Mouse (Mus musculus) natural killer cell, adult 2 months (primary cell): ENCODE measurements at regions not wholly inside any gene's neighbourhood (a gene's known extent, or its start where the extent isn't known, plus 50 kb on each side); places are given as distances from the start of the nearest gene placed in this dataset.

Source experiments
- DNase-seq, 2 experiments: peaks; one replicate each; pipeline ENCODE4 v3.0.0; 2022; ENCODE audit warnings: low spot score in 2 of 2

- no peak for DNase-seq
Measured at GRCm38 (mm10) chr7:135888598-135888997, 172.4 kb upstream of the Mki67 start.

GRCm38 (mm10) chr7:135889016-135889726 is 173.0 kb upstream of the Mki67 start:
- no peak for DNase-seq

GRCm38 (mm10) chr7:135898876-135899275 is 182.7 kb upstream of the Mki67 start:
- no peak for DNase-seq

GRCm38 (mm10) chr7:135899765-135900164 is 183.6 kb upstream of the Mki67 start:
- no peak for DNase-seq

GRCm38 (mm10) chr7:135900861-135901321 is 184.7 kb upstream of the Mki67 start:
- DNase-seq = no peak

GRCm38 (mm10) chr7:135902106-135903055 is 186.2 kb upstream of the Mki67 start:
- DNase-seq = no peak

GRCm38 (mm10) chr7:135911376-135911775 is 195.2 kb upstream of the Mki67 start:
- no peak for DNase-seq

- DNase-seq = no peak
Measured at GRCm38 (mm10) chr7:135913923-135914634, 197.9 kb upstream of the Mki67 start.

GRCm38 (mm10) chr7:135923876-135924275 is 207.7 kb upstream of the Mki67 start:
- DNase-seq = no peak

GRCm38 (mm10) chr7:135924641-135925040 is 208.5 kb upstream of the Mki67 start:
- no peak for DNase-seq

GRCm38 (mm10) chr7:135930091-135930490 is 213.9 kb upstream of the Mki67 start:
- no peak for DNase-seq

- no peak for DNase-seq
Measured at GRCm38 (mm10) chr7:135932595-135933175, 216.5 kb upstream of the Mki67 start.

GRCm38 (mm10) chr7:135935180-135935579 is 219.0 kb upstream of the Mki67 start:
- DNase-seq = no peak

GRCm38 (mm10) chr7:135937465-135937864 is 221.3 kb upstream of the Mki67 start:
- no peak for DNase-seq

GRCm38 (mm10) chr7:135939341-135939740 is 223.2 kb upstream of the Mki67 start:
- no peak for DNase-seq

GRCm38 (mm10) chr7:135942826-135943225 is 226.7 kb upstream of the Mki67 start:
- DNase-seq = no peak

GRCm38 (mm10) chr7:135946071-135946646 is 230.0 kb upstream of the Mki67 start:
- DNase-seq = no peak

GRCm38 (mm10) chr7:135961026-135961425 is 244.9 kb upstream of the Mki67 start:
- no peak for DNase-seq

- DNase-seq = no peak
Measured at GRCm38 (mm10) chr7:135965528-135965927, 249.4 kb upstream of the Mki67 start.

GRCm38 (mm10) chr7:135966231-135966630 is 250.1 kb upstream of the Mki67 start:
- no peak for DNase-seq

GRCm38 (mm10) chr7:135968638-135969037 is 252.5 kb upstream of the Mki67 start:
- DNase-seq = no peak
